Mouse (Mus musculus) spleen, postnatal 4 days (tissue): ENCODE results near the gene Gm21650.
"Not testable (repeated sequence)": the region's sequence is repeated elsewhere in the genome, so short reads cannot be mapped to it uniquely, and the experiment has no call there.

Experiments used
- DNase-seq, 2 experiments: peaks; one replicate each; pipeline ENCODE4 v3.0.0; 2022; ENCODE audit warnings: low spot score in 2 of 2

The Gm21650 gene

DNA sequence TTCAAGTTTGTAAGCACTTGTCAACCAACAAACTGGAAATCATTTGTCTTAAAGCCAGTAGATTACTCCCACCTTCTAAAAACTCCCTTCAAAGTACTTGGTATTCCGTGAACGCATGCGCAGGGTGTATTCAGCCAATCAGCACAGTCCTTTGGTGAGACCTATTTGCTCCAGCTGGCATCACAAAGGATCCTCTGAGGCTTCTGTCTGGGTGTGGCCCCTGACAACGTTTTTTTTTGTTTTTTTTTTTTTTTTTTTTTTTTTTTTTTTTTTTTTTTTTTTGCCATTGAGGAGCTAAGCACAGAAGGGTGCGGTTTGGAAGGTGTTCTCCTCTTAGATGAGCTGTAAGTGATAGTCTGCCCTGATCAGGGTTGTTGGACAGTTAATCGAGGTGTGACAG, at the start of gene Gm21650:
Gene Gm21650, plus strand, starts transcription at position 301 of the 400 bp plus-strand sequence.
- DNase-seq: not testable (repeated sequence)
